Mouse (Mus musculus) embryonic fibroblast, embryonic 13.5 days (primary cell): ENCODE measurements around the gene Apex2. TPM values are rescaled to one million over a fixed set of nuclear protein-coding genes. Genes with fewer than 3 reads are reported as not detected.
"Not testable (repeated sequence)": the region's sequence is repeated elsewhere in the genome, so short reads cannot be mapped to it uniquely, and the experiment has no call there.

Source experiments
- H3K27ac ChIP-seq: 2 replicates; pipeline ENCODE4 v1.5.1; 2012; ENCODE audit warnings: low read length, control low read depth, inconsistent platforms; ENCODE audit not compliant: insufficient read depth
- H3K4me1 ChIP-seq: 2 replicates; pipeline ENCODE4 v1.6.1; 2011; ENCODE audit warnings: low read length; ENCODE audit not compliant: control insufficient read depth, insufficient read depth
- H3K4me3 ChIP-seq: 2 replicates; pipeline ENCODE4 v1.5.1; 2011; ENCODE audit warnings: mild to moderate bottlenecking, control low read depth, low read length; ENCODE audit not compliant: insufficient read depth
- CTCF ChIP-seq: IDR thresholded peaks from 2 replicates; pipeline ENCODE4 v1.5.1; 2011; ENCODE audit warnings: mild to moderate bottlenecking, control low read depth, low read length, moderate library complexity, borderline replicate concordance; ENCODE audit not compliant: insufficient read depth
- POLR2A ChIP-seq: IDR thresholded peaks from 2 replicates; pipeline ENCODE4 v1.6.1; 2011; ENCODE audit warnings: low read depth, mild to moderate bottlenecking, control low read depth, low read length, moderate library complexity
- polyA plus RNA-seq: library from polyadenylated mRNA; stranded (reverse); fragments of >200 nt; gene quantifications from 2 replicates; pipeline ENCODE4 v1.2.4, GENCODE M21; 2011; ENCODE audit warnings: low read depth; ENCODE audit not compliant: missing spikeins, insufficient read length

Apex2 gene
- polyA plus RNA-seq, 1 experiment: 19.1 TPM

DNA sequence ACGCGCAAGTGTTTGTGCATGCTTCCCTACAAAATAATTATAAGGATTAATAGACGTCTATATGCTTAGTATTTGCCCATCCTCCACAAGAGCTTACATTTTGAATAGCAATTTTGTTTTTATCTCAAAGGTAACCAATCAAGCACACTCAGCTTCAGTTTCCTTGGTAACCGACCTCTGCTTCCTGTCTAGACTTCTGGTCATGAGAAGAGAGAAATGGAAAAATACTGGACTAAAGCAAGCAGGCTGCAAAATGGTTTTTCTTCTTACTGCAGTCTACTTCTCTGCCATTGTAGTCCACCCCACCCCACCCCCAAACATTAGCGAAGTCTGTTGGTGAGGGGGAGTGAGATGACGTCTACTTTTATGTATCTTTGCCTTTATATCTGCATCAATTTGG lies 78.4 kb downstream of the Apex2 start:
- H3K27ac ChIP-seq: no peak overlapping the region
- no peaks in the 10 kb centered on the region for H3K4me1 ChIP-seq
- TF ChIP-seq CTCF (no peak), POLR2A (no peak)
- H3K4me3 ChIP-seq: no peak overlapping the region

- H3K27ac ChIP-seq: no peak overlapping the region
- no peak overlapping the region for H3K4me3 ChIP-seq
- TF ChIP-seq CTCF (no peak), POLR2A (no peak)
- no peaks in the 10 kb centered on the region for H3K4me1 ChIP-seq
These were observed 79.0 kb downstream of the Apex2 start for GRCm38 (mm10) chrX:150510631-150511030.

- TF ChIP-seq POLR2A: no peak
- no peak for TF ChIP-seq CTCF
These were observed 81.0 kb downstream of the Apex2 start for GRCm38 (mm10) chrX:150508696-150509095.

GRCm38 (mm10) chrX:150487811-150488210 lies 101.9 kb downstream of the Apex2 start:
- not testable (repeated sequence) for H3K27ac ChIP-seq, H3K4me3 ChIP-seq, H3K4me1 ChIP-seq

More at GRCm38 (mm10) chrX:150508696-150509095, 81.0 kb downstream of the Apex2 start:
- no peak overlapping the region for H3K27ac ChIP-seq
- H3K4me1 ChIP-seq: no peaks in the 10 kb centered on the region
- no peak overlapping the region for H3K4me3 ChIP-seq

DNA sequence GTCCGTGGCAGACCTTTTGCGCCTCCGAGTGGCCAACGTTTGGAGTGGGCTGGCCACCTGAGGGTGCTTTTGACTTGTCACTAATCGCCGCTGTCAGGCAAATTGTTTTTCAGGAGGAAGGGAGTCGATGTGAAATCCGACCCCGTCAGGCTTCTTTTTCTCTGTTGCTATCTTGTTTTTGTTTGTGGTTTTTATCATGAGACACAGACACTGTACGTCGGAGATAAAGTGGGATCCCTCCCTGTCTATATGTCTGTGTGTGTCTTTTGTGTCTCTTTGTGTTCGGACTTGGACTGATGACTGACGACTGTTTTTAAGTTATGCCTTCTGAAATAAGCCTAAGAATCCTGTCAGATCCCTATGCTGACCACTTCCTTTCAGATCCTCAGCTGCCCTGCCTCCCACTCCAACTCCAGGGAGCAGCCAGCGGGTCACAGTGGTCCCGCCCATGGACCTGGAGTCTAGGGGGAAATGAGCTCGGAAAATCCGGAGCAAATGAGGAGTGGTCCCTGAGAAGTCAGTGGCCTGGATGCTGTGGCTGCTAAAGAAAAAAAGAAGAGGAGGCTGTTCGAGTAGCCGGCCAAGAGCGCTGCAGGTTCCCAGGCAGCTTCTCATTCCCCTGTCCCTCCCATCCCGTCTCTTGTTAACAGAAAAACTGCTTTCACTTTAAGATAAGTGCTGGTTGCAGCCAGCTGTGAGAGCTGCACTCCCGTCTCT lies 103.2 kb downstream of the Apex2 start:
- not testable (repeated sequence) for H3K4me1 ChIP-seq, H3K27ac ChIP-seq, H3K4me3 ChIP-seq

DNA sequence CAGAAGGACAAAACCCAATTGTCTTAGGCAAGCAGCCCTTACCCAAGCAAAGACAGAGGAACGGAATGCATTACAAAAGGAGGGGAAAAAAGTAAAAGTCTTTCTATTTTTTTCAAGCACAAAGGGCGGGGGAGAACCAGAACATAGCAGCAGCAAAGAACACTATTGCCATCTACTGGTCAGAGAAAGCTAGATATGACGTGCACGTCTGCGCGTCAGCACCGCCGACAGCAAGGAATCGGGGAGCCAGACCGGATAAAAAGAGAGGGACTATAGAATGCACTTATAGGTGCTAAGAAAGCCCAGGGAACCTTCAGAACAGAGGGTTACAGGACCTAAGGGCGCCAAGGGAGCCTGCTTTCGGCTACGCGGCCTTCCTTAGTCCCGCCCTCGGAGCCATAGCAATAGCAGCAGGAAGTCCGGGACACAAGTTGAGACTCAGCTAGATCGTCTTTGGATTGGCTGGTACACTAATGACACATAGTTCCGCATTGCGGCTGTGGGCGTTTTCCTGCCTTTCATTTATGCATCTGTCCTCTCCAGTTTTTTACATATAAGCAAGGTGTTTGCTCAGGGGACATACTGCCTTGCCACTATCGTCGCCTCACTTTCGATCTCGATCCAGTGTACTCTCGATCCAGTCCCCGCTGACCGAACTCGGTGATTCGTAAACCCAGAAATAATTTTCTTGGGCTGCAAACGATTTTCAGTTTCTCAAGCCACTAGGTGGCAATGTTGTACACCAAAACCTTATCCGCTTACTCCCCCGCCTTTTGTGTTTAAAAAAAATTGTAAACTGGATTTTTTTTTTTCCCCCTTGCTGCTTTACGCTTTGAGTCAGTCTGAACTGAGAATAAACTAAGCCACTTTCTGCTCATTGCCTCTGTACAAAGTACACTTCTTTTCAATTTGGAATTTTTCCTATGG lies 111.6 kb downstream of the Apex2 start:
- TF ChIP-seq CTCF: 0 out of 2 replicates have a peak, but pooled peaks have one; percentile 16
- peak; percentile 30 for TF ChIP-seq POLR2A
- Histone ChIP-seq H3K27ac (peak overlapping the region; percentile 94), H3K4me1 (no peaks in the 10 kb centered on the region), H3K4me3 (peak overlapping the region; percentile 62)

GRCm38 (mm10) chrX:150471416-150471815 lies 118.3 kb downstream of the Apex2 start:
- no peak for TF ChIP-seq CTCF
- TF ChIP-seq POLR2A: no peak
- Histone ChIP-seq H3K27ac (no peak overlapping the region), H3K4me1 (no peaks in the 10 kb centered on the region), H3K4me3 (no peak overlapping the region)

Other genes starting within 250 kb of the Apex2 start
- 20.4 and 24.5 TPM in 2 replicates for gene Tmem29, start 130.7 kb downstream of the Apex2 start, polyA plus RNA-seq
- gene Alas2, start 42.5 kb downstream of the Apex2 start, polyA plus RNA-seq: not detected in 2 replicates
- 8.4 and 10.5 TPM in 2 replicates for gene Pfkfb1, start 1.6 kb downstream of the Apex2 start, polyA plus RNA-seq
- gene Tro, start 67.7 kb upstream of the Apex2 start, polyA plus RNA-seq: 9.9 and 12.3 TPM in 2 replicates
- 160 and 165 TPM in 2 replicates for gene Maged2, start 224.5 kb upstream of the Apex2 start, polyA plus RNA-seq